Mouse (Mus musculus) liver, embryonic 14.5 days (tissue): ENCODE data around the gene Tac2. TPM values are rescaled to one million over a fixed set of nuclear protein-coding genes. Genes with fewer than 3 reads are reported as not detected.

Experiments
- ATAC-seq: fragments of 200-750 bp; cut with Nextera tagmentation; 2 replicates; pipeline ENCODE4 v1.8.0; 2017; ENCODE audit warnings: moderate number of reproducible peaks, mild to moderate bottlenecking, moderate library complexity; ENCODE audit not compliant: insufficient read depth
- DNase-seq, 3 experiments: peaks; one replicate each; pipeline ENCODE4 v3.0.0-alpha.2; 2012 to 2013; ENCODE audit warnings: low read depth in 3 of 3, low spot score in 3 of 3
- H3K27ac ChIP-seq: fragments of 300-500 bp; sonication (generic); 2 replicates; pipeline ENCODE4 v1.5.1; 2014; ENCODE audit warnings: moderate library complexity, mild to moderate bottlenecking, control low read depth, inconsistent platforms
- H3K27me3 ChIP-seq: fragments of 300-500 bp; sonication (generic); 2 replicates; pipeline ENCODE4 v1.6.1; 2014; ENCODE audit warnings: mild to moderate bottlenecking, low read length, moderate library complexity; ENCODE audit not compliant: control insufficient read depth, insufficient read depth
- H3K36me3 ChIP-seq: fragments of 300-500 bp; sonication (generic); replicated peaks from 2 replicates; pipeline ENCODE4 v1.6.1; 2014; ENCODE audit warnings: low read depth; ENCODE audit not compliant: control insufficient read depth, insufficient read depth
- H3K4me1 ChIP-seq, 2 experiments: fragments of 200-500 bp in 1 of 2; fragments of 300-500 bp in 1 of 2; sonication (generic) in 1 of 2; replicated peaks; 2 replicates each; pipeline ENCODE4 v1.6.1; 2012 to 2014; ENCODE audit warnings: antibody characterized with exemption in 1 of 2, inconsistent platforms in 1 of 2, low read length in 1 of 2; ENCODE audit not compliant: control insufficient read depth in 2 of 2, insufficient read depth in 2 of 2
- H3K4me2 ChIP-seq: fragments of 300-500 bp; sonication (generic); 2 replicates; pipeline ENCODE4 v1.6.1; 2014; ENCODE audit warnings: low read depth, mild to moderate bottlenecking, control low read depth, moderate library complexity
- H3K4me3 ChIP-seq, 2 experiments: fragments of 200-500 bp in 1 of 2; fragments of 300-500 bp in 1 of 2; sonication (generic) in 1 of 2; 2 replicates each; pipeline ENCODE4 v1.5.1; 2012 to 2014; ENCODE audit warnings: low read depth in 2 of 2, low read length in 2 of 2, mild to moderate bottlenecking in 2 of 2, control low read depth in 1 of 2, inconsistent platforms in 1 of 2, moderate library complexity in 1 of 2; ENCODE audit not compliant: insufficient read depth in 1 of 2
- H3K9ac ChIP-seq: fragments of 300-500 bp; sonication (generic); replicated peaks from 2 replicates; pipeline ENCODE4 v1.6.1; 2014; ENCODE audit warnings: mild to moderate bottlenecking, control low read depth, moderate library complexity
- H3K9me3 ChIP-seq: fragments of 300-500 bp; sonication (generic); 2 replicates; pipeline ENCODE4 v1.6.1; 2016; ENCODE audit warnings: low read length, mixed read lengths; ENCODE audit not compliant: control insufficient read depth
- CTCF ChIP-seq: IDR thresholded peaks from 2 replicates; pipeline ENCODE4 v1.5.1; 2016; ENCODE audit warnings: antibody characterized with exemption, low read depth, control low read depth
- EP300 ChIP-seq: IDR thresholded peaks from 2 replicates; pipeline ENCODE4 v1.6.1; 2016; ENCODE audit warnings: antibody characterized with exemption, low read depth
- WGBS: fragments of 180-500 bp; shearing (Covaris S2); extraction: QIAGEN DNeasy Blood & Tissue Kit; methylation state at CpG from one replicate; pipeline ENCODE4 v1.1.7; 2014; ENCODE audit not compliant: insufficient replicate concordance; 5-methylcytosine and 5-hydroxymethylcytosine counted together
- polyA plus RNA-seq, 2 experiments: library from polyadenylated mRNA; depleted of rRNA in 1 of 2; stranded (reverse) in 1 of 2; unstranded in 1 of 2; fragments of >200 nt; fragmentation: Nextera tagmentation in 1 of 2; extraction: Ambion mirVana in 1 of 2; gene quantifications; 2 replicates each; pipeline versions ENCODE4 v1.2.1 to v1.2.3; 2012 to 2014

The Tac2 gene
- polyA plus RNA-seq, 2 experiments = 20.7 to 26.8 TPM

DNA sequence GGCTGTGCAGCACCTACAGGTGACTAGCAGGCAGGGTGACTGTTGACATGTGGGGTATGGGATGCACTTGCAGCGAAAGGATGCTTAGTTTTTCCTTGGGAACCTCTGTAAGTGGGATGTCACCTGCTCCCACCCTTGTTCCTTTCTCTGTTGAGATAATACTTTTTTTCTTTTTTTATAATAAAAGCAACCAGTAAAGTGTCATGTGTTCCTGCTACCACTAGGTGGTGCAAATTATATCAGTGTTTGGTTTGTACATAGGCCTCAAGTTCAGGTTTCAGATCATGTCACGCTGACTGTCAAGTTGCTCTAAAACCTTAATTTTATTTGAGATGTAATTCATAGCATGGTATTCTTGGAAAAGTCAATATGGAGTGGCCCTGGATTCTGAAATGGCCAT, 29.6 kb upstream of the Tac2 start:
- no peak overlapping the region for H3K9ac ChIP-seq
- WGBS = 50% methylated on average over 2 of the region's 2 CpGs
- H3K27ac ChIP-seq = no peak overlapping the region
- ATAC-seq (no peak), DNase-seq (no peak)
- TF ChIP-seq CTCF (peak; percentile 69), EP300 (no peak)
- no peak overlapping the region for H3K4me2 ChIP-seq
- H3K4me3 ChIP-seq = no peak overlapping the region
- H3K27me3 ChIP-seq = no peaks in the 10 kb centered on the region
- peaks cover 25% of the 10 kb centered on the region for H3K36me3 ChIP-seq
- H3K4me1 ChIP-seq = peaks cover 0 to 2% of the 10 kb centered on the region in 2 experiments; a peak in 1 of 4 replicates
- no peaks in the 10 kb centered on the region for H3K9me3 ChIP-seq

DNA sequence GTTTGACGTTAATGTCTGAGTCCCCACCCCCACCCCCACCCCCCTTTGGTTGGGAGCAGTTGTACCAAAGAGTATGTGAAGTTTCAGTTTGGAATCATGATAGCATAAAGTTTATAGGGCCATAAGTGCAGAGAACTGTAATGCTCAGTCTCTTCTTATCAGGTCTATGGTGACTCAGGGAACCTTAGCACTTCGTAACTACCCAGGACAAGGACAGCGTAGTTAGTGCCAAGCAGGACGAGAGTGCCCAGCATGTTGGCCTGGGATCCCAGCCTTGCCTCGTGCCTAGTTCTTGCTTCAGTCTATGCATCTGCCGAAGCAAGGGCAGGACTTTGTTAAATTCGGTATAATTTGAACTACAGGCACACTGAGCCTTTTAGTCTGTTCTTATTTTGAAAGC, 28.5 kb upstream of the Tac2 start:
- H3K36me3 ChIP-seq = peaks cover 23% of the 10 kb centered on the region
- no peak overlapping the region for H3K4me2 ChIP-seq
- H3K9ac ChIP-seq = no peak overlapping the region
- peaks cover 0 to 2% of the 10 kb centered on the region in 2 experiments; a peak in 1 of 4 replicates for H3K4me1 ChIP-seq
- H3K9me3 ChIP-seq = no peaks in the 10 kb centered on the region
- WGBS = 80% methylated on average over 7 of the region's 7 CpGs
- TF ChIP-seq EP300 (no peak), CTCF (no peak)
- DNase-seq (no peak), ATAC-seq (no peak)
- H3K4me3 ChIP-seq = no peak overlapping the region
- no peaks in the 10 kb centered on the region for H3K27me3 ChIP-seq
- H3K27ac ChIP-seq = no peak overlapping the region

DNA sequence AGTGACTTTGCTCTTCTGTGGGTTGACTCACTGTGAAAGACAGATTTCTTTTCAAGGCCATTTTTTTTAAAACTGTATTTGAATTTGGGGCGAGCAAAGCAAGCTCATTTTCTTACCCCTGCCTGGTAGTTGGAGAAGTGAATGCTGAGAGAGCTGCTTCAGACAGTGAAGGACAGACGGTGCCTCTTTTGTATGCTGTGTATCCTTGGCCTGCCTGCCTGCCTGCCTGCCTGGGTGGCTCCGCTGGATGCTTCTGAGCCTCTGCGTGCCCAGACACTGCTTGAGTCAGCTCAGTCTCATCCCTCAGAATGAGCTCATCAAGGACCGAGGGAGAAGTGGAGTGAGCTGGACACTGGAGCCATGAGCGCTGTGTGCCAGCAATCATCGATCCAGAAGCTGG, 25.3 kb upstream of the Tac2 start:
- H3K27ac ChIP-seq = no peak overlapping the region
- H3K4me2 ChIP-seq = no peak overlapping the region
- no peaks in the 10 kb centered on the region for H3K9me3 ChIP-seq
- peaks cover 13% of the 10 kb centered on the region for H3K36me3 ChIP-seq
- no peak for TF ChIP-seq EP300
- no peak for TF ChIP-seq CTCF
- H3K4me3 ChIP-seq = no peak overlapping the region
- WGBS = 80% methylated on average over 7 of the region's 7 CpGs
- no peak for ATAC-seq
- no peak for DNase-seq
- H3K27me3 ChIP-seq = no peaks in the 10 kb centered on the region
- H3K4me1 ChIP-seq = peaks cover 0 to 2% of the 10 kb centered on the region in 2 experiments; a peak in 1 of 4 replicates
- H3K9ac ChIP-seq = no peak overlapping the region

GRCm38 (mm10) chr10:127703299-127703698, 21.0 kb upstream of the Tac2 start:
- no peak for TF ChIP-seq CTCF
- TF ChIP-seq EP300 = no peak
- peaks cover 0 to 3% of the 10 kb centered on the region in 2 experiments; a peak in 2 of 4 replicates for H3K4me1 ChIP-seq
- no peak overlapping the region for H3K4me2 ChIP-seq
- no peak overlapping the region for H3K4me3 ChIP-seq
- no peak overlapping the region for H3K9ac ChIP-seq
- DNase-seq (no peak), ATAC-seq (no peak)
- H3K36me3 ChIP-seq = peaks cover 3% of the 10 kb centered on the region; the same call in 1 of the 2 replicates
- H3K27ac ChIP-seq = no peak overlapping the region
- H3K27me3 ChIP-seq = no peaks in the 10 kb centered on the region
- WGBS = 37% methylated on average over 4 of the region's 4 CpGs
- no peaks in the 10 kb centered on the region for H3K9me3 ChIP-seq

- DNase-seq = no peak
- Histone ChIP-seq H3K9ac (no peak overlapping the region), H3K27ac (no peak overlapping the region), H3K36me3 (no peaks in the 10 kb centered on the region), H3K4me3 (no peak overlapping the region), H3K9me3 (no peaks in the 10 kb centered on the region), H3K27me3 (no peaks in the 10 kb centered on the region), H3K4me1 (peaks cover 0 to 3% of the 10 kb centered on the region in 2 experiments; a peak in 2 of 4 replicates), H3K4me2 (no peak overlapping the region)
- TF ChIP-seq EP300 (no peak), CTCF (no peak)
- no peak for ATAC-seq
- WGBS = 50% methylated on average over 2 of the region's 2 CpGs
These were observed 20.0 kb upstream of the Tac2 start for GRCm38 (mm10) chr10:127704293-127704692.
